ENCODE assay signal across 14 mouse cellular contexts in genomic region chr12:25059487-25060200, GRCm38 (mm10). TPM values are rescaled to one million over a fixed set of nuclear protein-coding genes. Genes with fewer than 3 reads are reported as not detected.
A peak's percentile ranks its signal among the peaks of the same experiment; 100 is the strongest.
DNase-seq lines count a peak whose midpoint lies in the region; ATAC-seq lines count a peak whose summit lies in the region.
"Had no signal": no experiment of that assay in that cellular context is flagged by ENCODE, and none has a peak within 500 bp of the region (broad histone marks: within the 10 kb centered on the region; RNA-seq: fewer than 3 reads in every experiment).

No protein-coding gene starts in this region.

- peak; percentile 80 for DNase-seq in heart, adult 11 months
- peak; percentile 38 for DNase-seq in testis, postnatal 10 days (ENCODE audit: low spot score)
- no peak for DNase-seq in testis, postnatal 14 days (ENCODE audit: low spot score)
- DNase-seq in adrenal gland, postnatal 36 days: peak; percentile 42 to 66
- peak; percentile 23 for DNase-seq in yolk sac, embryonic 10.5 days (ENCODE audit: low spot score)
- DNase-seq in neural tube, embryonic 10.5 days (ENCODE audit: extremely low spot score, low spot score): no peak
- DNase-seq: cerebellum, postnatal 14 days; kidney, adult 9 months; right cerebral cortex, postnatal 4 days had no signal

- peaks cover 2% of the 10 kb centered on the region; the same call in 1 of the 2 replicates for H3K4me1 ChIP-seq in heart, embryonic 11.5 days (ENCODE audit: control insufficient read depth, insufficient read depth, low read length)
- H3K4me1 ChIP-seq: heart, embryonic 15.5 days; liver, embryonic 12.5 days had no signal

- no peak overlapping the region for H3K4me3 ChIP-seq in heart, embryonic 11.5 days (ENCODE audit: low read depth, low read length)
- H3K4me3 ChIP-seq: embryonic facial prominence, embryonic 12.5 days; heart, embryonic 15.5 days; liver, embryonic 12.5 days had no signal

- H3K27me3 ChIP-seq in heart, embryonic 11.5 days (ENCODE audit: control insufficient read depth, insufficient read depth, low read length): no peaks in the 10 kb centered on the region
- H3K27me3 ChIP-seq: embryonic facial prominence, embryonic 12.5 days; heart, embryonic 15.5 days; liver, embryonic 12.5 days had no signal

- no peak for ATAC-seq in heart, embryonic 11.5 days (replicated peaks; ENCODE audit: insufficient number of reproducible peaks, low FRiP score, low TSS enrichment)
- no peak for ATAC-seq in granulocyte monocyte progenitor cell, adult 5-6 weeks (replicated peaks; ENCODE audit: poor library complexity, severe bottlenecking)
- ATAC-seq: liver, embryonic 12.5 days had no signal

- 84% methylated on average over 9 of the region's 9 CpGs for WGBS in heart, embryonic 11.5 days (ENCODE audit: insufficient replicate concordance)

- no peak overlapping the region for H3K27ac ChIP-seq in heart, embryonic 11.5 days (ENCODE audit: low read depth, low read length)
- H3K27ac ChIP-seq: embryonic facial prominence, embryonic 12.5 days; heart, embryonic 15.5 days; liver, embryonic 12.5 days had no signal

- H3K4me2 ChIP-seq in heart, embryonic 11.5 days: no peak overlapping the region
- H3K4me2 ChIP-seq: embryonic facial prominence, embryonic 12.5 days; heart, embryonic 15.5 days; liver, embryonic 12.5 days had no signal

- H3K36me3 ChIP-seq in heart, embryonic 11.5 days (ENCODE audit: control insufficient read depth, insufficient read depth, low read length): peaks cover 7% of the 10 kb centered on the region; the same call in 1 of the 2 replicates

- no peaks in the 10 kb centered on the region for H3K9me3 ChIP-seq in heart, embryonic 11.5 days (replicated peaks; ENCODE audit: control insufficient read depth, low read length)
- H3K9me3 ChIP-seq: embryonic facial prominence, embryonic 12.5 days; heart, embryonic 15.5 days; liver, embryonic 12.5 days had no signal

- no peak overlapping the region for H3K9ac ChIP-seq in heart, embryonic 11.5 days (ENCODE audit: low read depth, low read length)
- H3K9ac ChIP-seq: embryonic facial prominence, embryonic 12.5 days; heart, embryonic 15.5 days; liver, embryonic 12.5 days had no signal

RNA-seq across cellular contexts. Expression of gene Id2, which starts 37.3 kb away (rescaled TPM):
- polyA plus RNA-seq in heart, embryonic 11.5 days (2014; fragmentation: Nextera tagmentation; extraction: Ambion mirVana): 511 and 550 TPM in 2 replicates
- 100 to 1,000 TPM; 247 to 491 TPM for total RNA-seq in adrenal gland, postnatal 36 days (2021)
- total RNA-seq in granulocyte monocyte progenitor cell, adult 5-6 weeks (2014; fragmentation: Nextera tagmentation): 1.7 and 8.5 TPM in 2 replicates
- total RNA-seq in granulocyte monocyte progenitor cell, adult 5-6 weeks (2017): 7.4 and 11.7 TPM in 2 replicates

Comparison
In these comparisons a context has a peak if more than half of its experiments do, and no peak if none do; other contexts are left out.
1. DNase-seq: peak in heart, adult 11 months (single experiment), testis, postnatal 10 days (single experiment), adrenal gland, postnatal 36 days (2 of 2) and yolk sac, embryonic 10.5 days (single experiment); none in testis, postnatal 14 days (single experiment) and neural tube, embryonic 10.5 days (single experiment).
2. RNA of gene Id2, which starts 37.3 kb away (total RNA-seq): 247 to 491 TPM in adrenal gland, postnatal 36 days; 1.7 to 11.7 TPM in granulocyte monocyte progenitor cell, adult 5-6 weeks; every median in the first group is over 10 times any median in the second.